Mouse (Mus musculus): ENCODE data around the gene Tubg1. TPM values are rescaled to one million over a fixed set of nuclear protein-coding genes. Genes with fewer than 3 reads are reported as not detected.
A peak's percentile ranks its signal among the peaks of the same experiment; 100 is the strongest.

Tubg1 gene
- polyA plus RNA-seq, 1 experiment from 2014 or later: 63.7 TPM

DNA sequence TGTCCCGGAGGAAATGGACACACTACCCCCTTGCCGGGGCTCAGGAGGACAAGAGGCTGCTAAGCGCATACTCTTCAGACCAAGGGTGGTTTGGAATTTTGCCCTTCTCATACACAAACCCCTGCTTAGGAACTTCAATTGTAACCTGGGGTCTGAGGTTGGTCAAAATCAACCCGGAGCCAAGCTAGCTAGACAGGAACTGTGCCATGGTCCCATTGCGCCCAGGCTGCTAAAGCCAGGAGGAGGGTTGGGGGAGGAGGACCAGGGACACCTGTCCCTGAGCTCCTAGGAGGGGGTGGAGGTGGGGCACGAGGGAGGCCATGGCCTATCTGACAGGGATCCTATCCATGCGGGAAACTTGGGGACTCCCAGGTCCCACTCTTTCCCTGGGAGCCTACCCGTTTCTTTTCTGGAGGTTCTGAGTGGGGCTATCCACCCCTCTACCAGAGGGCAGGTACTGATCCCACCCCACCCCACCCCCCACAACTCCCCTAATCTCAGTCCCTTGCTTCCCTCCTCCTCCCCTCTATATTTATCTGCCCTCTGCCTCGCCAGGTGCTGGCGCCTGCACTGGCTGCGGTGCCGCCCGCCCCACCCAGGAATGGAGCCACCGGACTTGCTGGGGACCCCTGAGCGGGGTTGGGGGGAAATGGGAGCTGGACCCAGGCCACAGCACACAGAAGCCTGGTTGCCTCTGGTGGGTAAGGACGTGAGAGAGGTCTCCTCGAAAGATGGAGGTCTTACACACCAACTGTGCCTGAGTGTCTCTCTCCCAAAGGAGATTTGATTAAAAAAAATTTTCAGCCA is 49.8 kb downstream of the Tubg1 start:
- Histone ChIP-seq H3K27me3 (ENCODE audit: control insufficient read depth, insufficient read depth, low read length) (peaks cover 40% of the 10 kb centered on the region), H3K9ac (replicated peaks; ENCODE audit: low read depth, low read length) (peak overlapping the region; percentile 64; the same call in 1 of the 2 replicates), H3K4me3 (ENCODE audit: low read depth, low read length) (peak overlapping the region; percentile 60), H3K36me3 (ENCODE audit: control insufficient read depth, insufficient read depth, low read length) (peaks cover 14% of the 10 kb centered on the region), H3K27ac (ENCODE audit: low read depth, low read length) (no peak overlapping the region), H3K4me1 (ENCODE audit: control insufficient read depth, insufficient read depth, low read length) (peaks cover 44% of the 10 kb centered on the region), H3K9me3 (ENCODE audit: control insufficient read depth, low read length) (no peaks in the 10 kb centered on the region), H3K4me2 (ENCODE audit: low read depth, low read length) (peak overlapping the region; percentile 90)
- no peak for ATAC-seq (ENCODE audit: low read depth)
- WGBS: 13% methylated on average over 17 of the region's 17 CpGs

DNA sequence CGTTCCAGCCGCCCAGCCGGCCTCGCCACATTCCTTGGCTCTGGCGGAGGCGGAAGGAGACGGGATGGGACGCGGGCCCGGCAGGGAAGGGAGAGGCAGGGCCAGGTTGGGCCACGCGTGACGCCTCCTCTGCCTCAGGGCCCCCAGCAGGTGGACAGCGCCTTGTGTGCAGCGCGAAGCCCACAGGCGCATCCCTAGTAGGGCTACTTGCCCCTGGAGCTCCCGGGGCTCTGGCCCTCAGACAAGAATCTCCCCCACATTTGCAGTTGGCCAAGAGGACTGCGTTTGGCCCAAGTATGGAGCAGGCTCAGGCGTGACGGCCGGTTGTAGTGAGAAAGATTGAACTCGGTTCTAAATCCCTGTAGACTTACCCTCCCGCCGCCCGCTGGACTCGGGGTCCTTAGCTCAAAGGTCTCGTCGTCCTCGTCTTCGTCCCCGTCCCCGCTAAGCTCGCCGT is 50.6 kb downstream of the Tubg1 start, which contains the start of gene Cntnap1:
Gene Cntnap1, plus strand, starts transcription at position 170 of the 457 bp plus-strand sequence.
- Histone ChIP-seq H3K4me1 (ENCODE audit: control insufficient read depth, insufficient read depth, low read length) (peaks cover 47% of the 10 kb centered on the region), H3K27ac (ENCODE audit: low read depth, low read length) (peak within 1 kb of the TSS; percentile 78), H3K36me3 (ENCODE audit: control insufficient read depth, insufficient read depth, low read length) (peaks cover 14% of the 10 kb centered on the region), H3K9ac (replicated peaks; ENCODE audit: low read depth, low read length) (peak within 1 kb of the TSS; percentile 64), H3K4me2 (ENCODE audit: low read depth, low read length) (peak within 1 kb of the TSS; percentile 90), H3K27me3 (ENCODE audit: control insufficient read depth, insufficient read depth, low read length) (peaks cover 32% of the 10 kb centered on the region), H3K4me3 (ENCODE audit: low read depth, low read length) (peak within 1 kb of the TSS; percentile 60), H3K9me3 (ENCODE audit: control insufficient read depth, low read length) (no peaks in the 10 kb centered on the region)
- under 1% methylated on average over 35 of the region's 35 CpGs for WGBS
- no peak for ATAC-seq (ENCODE audit: low read depth)

DNA sequence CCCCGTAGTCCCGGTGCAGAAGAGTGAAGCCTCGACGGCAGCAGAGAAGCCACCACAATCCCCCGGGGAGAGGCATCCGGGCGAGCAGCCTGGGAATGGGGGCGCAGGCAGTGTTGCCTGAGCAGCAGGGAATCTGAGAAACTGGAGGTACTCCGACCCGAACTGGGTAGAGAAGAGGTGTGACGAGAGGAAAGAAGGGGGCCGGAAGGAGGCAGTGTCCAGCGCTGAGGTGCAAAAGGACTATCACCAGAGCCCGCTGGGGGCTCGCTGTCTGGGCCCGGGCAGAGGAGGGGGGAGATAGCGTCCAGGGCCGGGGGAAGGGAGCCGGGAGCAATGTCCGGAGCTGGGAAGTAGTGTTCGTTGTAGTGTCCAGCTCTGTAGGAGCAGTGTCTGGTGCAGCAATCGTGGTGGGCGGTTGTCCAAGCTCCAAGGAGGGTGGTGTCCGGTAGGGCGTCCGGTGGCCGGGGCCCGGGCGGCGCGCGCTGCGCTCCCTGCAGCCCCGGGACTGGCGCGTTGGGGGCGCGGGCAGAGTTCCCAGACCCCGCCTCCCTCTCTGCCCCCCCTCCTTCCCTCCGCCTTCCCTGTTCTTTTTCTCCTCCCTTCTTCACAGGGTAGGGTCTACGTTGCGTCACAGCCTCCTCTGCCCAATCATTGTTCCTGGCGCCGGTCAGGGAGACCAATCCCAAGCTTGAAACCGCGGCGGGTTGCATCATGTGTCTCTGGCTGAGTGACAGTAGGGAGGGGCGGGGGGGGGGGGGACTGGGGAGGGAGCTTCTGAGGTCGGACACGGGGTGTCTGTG is 51.3 kb downstream of the Tubg1 start, which contains the start of gene Plekhh3:
Gene Plekhh3, minus strand, starts transcription at position 541 of the 800 bp plus-strand sequence.
- Histone ChIP-seq H3K27ac (ENCODE audit: low read depth, low read length) (peak within 1 kb of the TSS; percentile 82), H3K4me3 (ENCODE audit: low read depth, low read length) (peak within 1 kb of the TSS; percentile 60), H3K4me1 (ENCODE audit: control insufficient read depth, insufficient read depth, low read length) (peaks cover 47% of the 10 kb centered on the region), H3K9me3 (ENCODE audit: control insufficient read depth, low read length) (no peaks in the 10 kb centered on the region), H3K36me3 (ENCODE audit: control insufficient read depth, insufficient read depth, low read length) (peaks cover 12% of the 10 kb centered on the region), H3K4me2 (ENCODE audit: low read depth, low read length) (peak within 1 kb of the TSS; percentile 90), H3K27me3 (ENCODE audit: control insufficient read depth, insufficient read depth, low read length) (peaks cover 25% of the 10 kb centered on the region), H3K9ac (replicated peaks; ENCODE audit: low read depth, low read length) (peak within 1 kb of the TSS; percentile 64)
- peak; percentile 96 for ATAC-seq (ENCODE audit: low read depth)
- under 1% methylated on average over 49 of the region's 50 CpGs for WGBS

DNA sequence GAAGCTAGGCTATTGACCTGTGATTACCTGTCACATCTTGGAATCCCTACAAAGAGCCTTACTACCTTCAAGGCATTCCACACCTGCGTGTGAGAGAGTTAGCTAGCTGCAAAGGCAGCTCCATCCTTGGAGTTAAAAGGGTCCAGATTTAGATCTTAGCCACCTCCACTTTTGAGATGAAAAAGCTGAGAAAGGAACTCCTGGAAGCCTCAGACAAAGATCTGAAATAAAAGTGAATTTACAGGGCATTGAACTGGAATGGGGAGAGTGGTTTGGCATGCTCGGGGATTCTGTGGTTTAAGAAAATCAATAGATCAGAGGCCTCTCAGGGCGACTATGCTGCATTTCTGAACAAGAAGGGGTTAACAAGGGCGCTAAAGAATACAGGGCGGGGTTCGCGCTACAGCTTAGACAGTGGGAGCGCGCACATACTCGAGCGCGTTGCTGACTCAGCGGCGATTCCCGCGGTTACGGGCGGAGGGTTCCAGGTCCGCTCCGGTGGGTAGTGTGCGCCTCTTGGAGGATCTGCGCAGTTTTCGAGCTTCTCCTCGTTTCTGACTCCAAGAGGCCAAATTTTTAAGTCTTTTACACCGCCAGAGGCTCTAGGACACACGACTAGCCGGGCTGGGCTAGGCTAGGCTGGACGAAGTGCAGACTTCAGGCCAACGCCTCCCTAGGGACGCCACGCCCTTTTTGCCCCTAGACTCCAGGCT is 52.1 kb downstream of the Tubg1 start:
- peak overlapping the region; percentile 87 for H3K4me2 ChIP-seq (ENCODE audit: low read depth, low read length)
- H3K27ac ChIP-seq (ENCODE audit: low read depth, low read length): peak overlapping the region; percentile 82
- peak overlapping the region; percentile 50 for H3K4me3 ChIP-seq (ENCODE audit: low read depth, low read length)
- peak; percentile 64 for ATAC-seq (ENCODE audit: low read depth)
- peaks cover 7% of the 10 kb centered on the region for H3K36me3 ChIP-seq (ENCODE audit: control insufficient read depth, insufficient read depth, low read length)
- peak overlapping the region; percentile 63 for H3K9ac ChIP-seq (replicated peaks; ENCODE audit: low read depth, low read length)
- peaks cover 49% of the 10 kb centered on the region for H3K4me1 ChIP-seq (ENCODE audit: control insufficient read depth, insufficient read depth, low read length)
- no peaks in the 10 kb centered on the region for H3K9me3 ChIP-seq (ENCODE audit: control insufficient read depth, low read length)
- H3K27me3 ChIP-seq (ENCODE audit: control insufficient read depth, insufficient read depth, low read length): peaks cover 17% of the 10 kb centered on the region
- WGBS: under 1% methylated on average over 31 of the region's 31 CpGs

DNA sequence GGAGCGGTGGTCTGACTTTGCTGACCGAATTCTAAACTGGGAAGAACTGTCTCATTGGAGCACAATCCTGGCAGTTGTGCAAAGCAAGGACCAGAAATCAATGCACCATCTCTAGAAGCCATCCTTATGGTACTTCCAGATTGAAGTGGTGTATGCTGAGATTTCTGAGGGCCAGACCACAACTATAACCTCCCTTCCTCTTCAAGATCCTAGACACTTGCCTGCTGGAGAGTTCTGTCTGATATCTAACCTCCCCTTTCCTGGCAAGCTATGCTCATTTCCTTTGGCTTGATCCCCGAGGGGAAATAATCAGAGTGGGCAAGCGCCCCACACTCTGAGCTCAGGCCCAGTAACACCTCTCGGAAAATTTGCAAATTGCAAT is 52.7 kb downstream of the Tubg1 start:
- Histone ChIP-seq H3K4me3 (ENCODE audit: low read depth, low read length) (peak overlapping the region; percentile 50), H3K4me1 (ENCODE audit: control insufficient read depth, insufficient read depth, low read length) (peaks cover 52% of the 10 kb centered on the region), H3K27me3 (ENCODE audit: control insufficient read depth, insufficient read depth, low read length) (peaks cover 16% of the 10 kb centered on the region), H3K36me3 (ENCODE audit: control insufficient read depth, insufficient read depth, low read length) (peaks cover 4% of the 10 kb centered on the region), H3K9ac (replicated peaks; ENCODE audit: low read depth, low read length) (peak overlapping the region; percentile 63), H3K27ac (ENCODE audit: low read depth, low read length) (peak overlapping the region; percentile 82), H3K4me2 (ENCODE audit: low read depth, low read length) (peak overlapping the region; percentile 87), H3K9me3 (ENCODE audit: control insufficient read depth, low read length) (no peaks in the 10 kb centered on the region)
- WGBS: 14% methylated on average over 5 of the region's 5 CpGs
- no peak for ATAC-seq (ENCODE audit: low read depth)

DNA sequence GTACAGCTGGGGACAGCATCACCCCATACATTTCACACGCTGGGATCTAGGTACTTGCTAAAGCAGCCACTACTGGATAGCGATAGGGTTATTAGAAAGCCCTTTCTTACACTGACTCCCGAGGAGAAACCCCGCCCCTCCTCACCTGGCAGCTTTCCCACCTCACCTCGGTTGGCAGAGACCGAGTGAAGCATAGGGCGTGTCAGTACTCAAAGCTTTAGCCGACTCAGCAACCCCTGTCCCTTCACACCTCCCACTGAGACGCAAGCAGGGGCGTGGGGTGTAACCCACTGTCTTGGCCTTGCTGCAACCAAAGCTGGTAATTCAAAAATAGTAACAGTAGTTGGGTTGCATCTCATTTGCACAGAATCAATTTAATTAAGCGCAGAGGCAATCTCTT is 53.4 kb downstream of the Tubg1 start:
- WGBS: 6% methylated on average over 11 of the region's 11 CpGs
- H3K36me3 ChIP-seq (ENCODE audit: control insufficient read depth, insufficient read depth, low read length): no peaks in the 10 kb centered on the region
- H3K27ac ChIP-seq (ENCODE audit: low read depth, low read length): no peak overlapping the region; the same call in 1 of the 2 replicates
- 0 out of 2 replicates have a peak overlapping the region, but pooled peaks have one; percentile 22 for H3K4me3 ChIP-seq (ENCODE audit: low read depth, low read length)
- H3K27me3 ChIP-seq (ENCODE audit: control insufficient read depth, insufficient read depth, low read length): peaks cover 17% of the 10 kb centered on the region
- H3K4me2 ChIP-seq (ENCODE audit: low read depth, low read length): peak overlapping the region; percentile 59; the same call in 1 of the 2 replicates
- no peak for ATAC-seq (ENCODE audit: low read depth)
- peaks cover 55% of the 10 kb centered on the region for H3K4me1 ChIP-seq (ENCODE audit: control insufficient read depth, insufficient read depth, low read length)
- H3K9ac ChIP-seq (replicated peaks; ENCODE audit: low read depth, low read length): no peak overlapping the region
- H3K9me3 ChIP-seq (ENCODE audit: control insufficient read depth, low read length): no peaks in the 10 kb centered on the region

DNA sequence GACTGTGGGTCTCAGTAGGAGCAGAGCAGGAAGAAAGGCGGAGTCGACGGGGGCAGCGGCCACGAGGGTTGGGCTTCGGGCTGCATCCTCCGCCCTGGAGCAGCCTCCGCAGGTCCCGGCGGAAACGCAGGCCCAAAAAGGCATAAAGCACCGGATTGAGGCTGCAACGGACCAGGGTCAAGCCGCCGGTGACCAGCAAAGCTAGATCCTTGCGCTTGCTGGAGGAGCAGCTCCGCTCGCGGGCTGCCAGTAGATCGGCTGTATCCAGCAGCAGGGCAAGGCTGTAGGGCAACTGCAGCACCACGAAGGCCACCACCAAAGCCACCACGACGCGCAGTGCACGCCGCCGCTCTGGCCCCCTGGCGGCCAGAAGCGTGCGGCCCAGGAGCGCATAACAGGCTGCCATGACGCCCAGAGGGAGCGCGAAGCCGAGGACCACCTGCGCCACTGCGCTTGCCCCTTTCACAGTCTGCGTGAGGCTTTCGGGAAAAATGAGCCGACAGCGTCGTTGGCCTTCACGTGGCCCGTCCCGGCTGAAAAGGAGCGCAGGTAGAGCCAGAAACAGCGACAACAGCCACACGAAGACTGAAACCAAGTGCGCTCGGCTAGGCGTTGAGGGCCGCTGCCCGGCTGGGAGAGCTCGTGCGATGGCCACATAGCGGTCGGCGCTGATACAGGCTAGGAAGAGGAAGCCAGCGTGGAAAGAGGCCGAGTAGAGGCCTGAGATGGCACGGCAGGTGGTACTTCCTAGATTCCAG is 54.1 kb downstream of the Tubg1 start:
- peak overlapping the region; percentile 22; the same call in 1 of the 2 replicates for H3K4me3 ChIP-seq (ENCODE audit: low read depth, low read length)
- peaks cover 55% of the 10 kb centered on the region for H3K4me1 ChIP-seq (ENCODE audit: control insufficient read depth, insufficient read depth, low read length)
- ATAC-seq (ENCODE audit: low read depth): peak; percentile 38; the same call in 1 of the 2 replicates
- no peaks in the 10 kb centered on the region for H3K9me3 ChIP-seq (ENCODE audit: control insufficient read depth, low read length)
- H3K36me3 ChIP-seq (ENCODE audit: control insufficient read depth, insufficient read depth, low read length): no peaks in the 10 kb centered on the region
- peaks cover 16% of the 10 kb centered on the region for H3K27me3 ChIP-seq (ENCODE audit: control insufficient read depth, insufficient read depth, low read length)
- peak overlapping the region; percentile 59 for H3K4me2 ChIP-seq (ENCODE audit: low read depth, low read length)
- peak overlapping the region; percentile 57 for H3K27ac ChIP-seq (ENCODE audit: low read depth, low read length)
- H3K9ac ChIP-seq (replicated peaks; ENCODE audit: low read depth, low read length): peak overlapping the region; percentile 51
- WGBS: under 1% methylated on average over 61 of the region's 61 CpGs

DNA sequence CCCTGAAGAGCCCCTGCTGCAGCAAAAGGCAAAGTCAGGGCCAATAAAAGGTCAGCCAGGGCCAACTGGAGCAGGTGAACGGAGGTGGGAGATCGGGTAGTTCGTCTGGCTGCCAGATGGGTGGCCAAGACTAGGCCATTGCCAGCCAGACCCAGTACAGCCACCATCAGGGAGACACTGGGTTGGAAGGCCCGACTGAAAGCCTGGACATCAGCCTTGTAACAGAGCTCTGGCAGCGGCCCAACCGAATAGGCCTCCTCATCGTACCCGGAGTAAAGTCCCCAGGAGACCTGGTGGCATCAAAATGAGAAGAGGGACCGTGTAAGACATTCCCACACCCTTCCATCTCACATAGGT is 54.6 kb downstream of the Tubg1 start:
- peaks cover 51% of the 10 kb centered on the region for H3K4me1 ChIP-seq (ENCODE audit: control insufficient read depth, insufficient read depth, low read length)
- no peaks in the 10 kb centered on the region for H3K36me3 ChIP-seq (ENCODE audit: control insufficient read depth, insufficient read depth, low read length)
- ATAC-seq (ENCODE audit: low read depth): no peak
- peak overlapping the region; percentile 22; the same call in 1 of the 2 replicates for H3K4me3 ChIP-seq (ENCODE audit: low read depth, low read length)
- H3K9me3 ChIP-seq (ENCODE audit: control insufficient read depth, low read length): no peaks in the 10 kb centered on the region
- H3K27me3 ChIP-seq (ENCODE audit: control insufficient read depth, insufficient read depth, low read length): peaks cover 13% of the 10 kb centered on the region
- WGBS: 35% methylated on average over 9 of the region's 9 CpGs
- peak overlapping the region; percentile 51 for H3K9ac ChIP-seq (replicated peaks; ENCODE audit: low read depth, low read length)
- H3K27ac ChIP-seq (ENCODE audit: low read depth, low read length): peak overlapping the region; percentile 57; the same call in 1 of the 2 replicates
- peak overlapping the region; percentile 59 for H3K4me2 ChIP-seq (ENCODE audit: low read depth, low read length)

Measured in neural tube, embryonic 14.5 days (tissue).